Mouse (Mus musculus) lung, embryonic 15.5 days (tissue): Measurements from ENCODE around the gene Taok3. TPM values are rescaled to one million over a fixed set of nuclear protein-coding genes. Genes with fewer than 3 reads are reported as not detected.

Source experiments
- ATAC-seq: fragments of 200-750 bp; cut with Nextera tagmentation; 2 replicates; pipeline ENCODE4 v1.8.0; 2017; ENCODE audit warnings: moderate number of reproducible peaks, borderline replicate concordance; ENCODE audit not compliant: low FRiP score, low TSS enrichment; ENCODE audit errors: extremely low read depth
- H3K27ac ChIP-seq: fragments of 300-500 bp; sonication (generic); 2 replicates; pipeline ENCODE4 v1.5.1; 2015; ENCODE audit warnings: moderate library complexity, mild to moderate bottlenecking, inconsistent platforms
- H3K27me3 ChIP-seq: fragments of 300-500 bp; sonication (generic); 2 replicates; pipeline ENCODE4 v1.6.1; 2015; ENCODE audit warnings: inconsistent platforms
- H3K36me3 ChIP-seq: fragments of 300-500 bp; sonication (generic); 2 replicates; pipeline ENCODE4 v1.6.1; 2015; ENCODE audit warnings: inconsistent platforms
- H3K4me1 ChIP-seq: fragments of 300-500 bp; sonication (generic); 2 replicates; pipeline ENCODE4 v1.6.1; 2015; ENCODE audit warnings: inconsistent platforms
- H3K4me2 ChIP-seq: fragments of 300-500 bp; sonication (generic); 2 replicates; pipeline ENCODE4 v1.6.1; 2015; ENCODE audit warnings: inconsistent platforms, mild to moderate bottlenecking, moderate library complexity
- H3K4me3 ChIP-seq: fragments of 300-500 bp; sonication (generic); 2 replicates; pipeline ENCODE4 v1.5.1; 2015; ENCODE audit warnings: mild to moderate bottlenecking, inconsistent platforms
- H3K9ac ChIP-seq: fragments of 300-500 bp; sonication (generic); 2 replicates; pipeline ENCODE4 v1.6.1; 2015; ENCODE audit warnings: inconsistent platforms
- H3K9me3 ChIP-seq: fragments of 300-500 bp; sonication (generic); 2 replicates; pipeline ENCODE4 v1.6.1; 2016; ENCODE audit warnings: inconsistent platforms
- WGBS: fragments of 180-500 bp; shearing (Covaris S2); methylation state at CpG from one replicate; pipeline ENCODE4 v1.1.7; 2015; 5-methylcytosine and 5-hydroxymethylcytosine counted together
- polyA plus RNA-seq: library from polyadenylated mRNA; unstranded; fragments of >200 nt; fragmentation: Nextera tagmentation; extraction: Ambion mirVana; gene quantifications from 2 replicates; pipeline ENCODE4 v1.2.1, GENCODE M21; 2015

Taok3 gene
- polyA plus RNA-seq, 1 experiment from 2014 or later = 27.3 TPM

DNA sequence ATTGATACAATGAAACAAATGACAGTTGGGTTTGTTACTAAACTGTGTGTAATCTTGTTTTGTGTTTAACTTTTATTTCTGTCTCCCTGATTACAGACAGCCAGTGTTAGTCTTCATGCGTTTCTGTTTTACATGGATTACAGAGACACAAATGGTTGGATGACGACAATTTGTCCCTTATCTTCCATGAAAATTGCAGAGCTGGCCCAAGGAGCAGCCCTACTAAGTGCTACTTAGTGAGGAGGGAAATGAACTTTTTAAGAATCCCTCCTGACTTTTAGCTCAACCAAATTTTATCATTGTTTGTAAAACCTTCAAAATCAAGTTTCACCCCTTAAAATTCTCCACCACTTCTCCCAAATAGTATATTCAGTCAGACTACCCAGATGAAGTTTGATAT, 1.7 kb upstream of the Taok3 start:
- no peak overlapping the region for H3K4me2 ChIP-seq
- 0 out of 2 replicates have a peak, but pooled peaks cover 3% of the 10 kb centered on the region for H3K27me3 ChIP-seq
- peaks cover 28% of the 10 kb centered on the region for H3K4me1 ChIP-seq
- H3K9me3 ChIP-seq = no peaks in the 10 kb centered on the region
- no peak overlapping the region for H3K4me3 ChIP-seq
- no peak for ATAC-seq
- no peak overlapping the region for H3K9ac ChIP-seq
- peaks cover 5% of the 10 kb centered on the region; the same call in 1 of the 2 replicates for H3K36me3 ChIP-seq
- no peak overlapping the region for H3K27ac ChIP-seq
- 86% methylated on average over 2 of the region's 2 CpGs for WGBS

- Histone ChIP-seq H3K9ac (no peak overlapping the region), H3K4me2 (peak overlapping the region; percentile 93), H3K9me3 (no peaks in the 10 kb centered on the region), H3K4me3 (peak overlapping the region; percentile 89; the same call in 1 of the 2 replicates), H3K27me3 (0 out of 2 replicates have a peak, but pooled peaks cover 3% of the 10 kb centered on the region), H3K36me3 (no peaks in the 10 kb centered on the region), H3K4me1 (peaks cover 28% of the 10 kb centered on the region), H3K27ac (no peak overlapping the region)
- ATAC-seq = no peak
- 66% methylated on average over 8 of the region's 8 CpGs for WGBS
Measured at GRCm38 (mm10) chr5:117118850-117119249, 1.1 kb upstream of the Taok3 start.

- WGBS = under 1% methylated on average over 40 of the region's 40 CpGs
Measured at GRCm38 (mm10) chr5:117120489-117121466, 849 bp downstream of the Taok3 start.

DNA sequence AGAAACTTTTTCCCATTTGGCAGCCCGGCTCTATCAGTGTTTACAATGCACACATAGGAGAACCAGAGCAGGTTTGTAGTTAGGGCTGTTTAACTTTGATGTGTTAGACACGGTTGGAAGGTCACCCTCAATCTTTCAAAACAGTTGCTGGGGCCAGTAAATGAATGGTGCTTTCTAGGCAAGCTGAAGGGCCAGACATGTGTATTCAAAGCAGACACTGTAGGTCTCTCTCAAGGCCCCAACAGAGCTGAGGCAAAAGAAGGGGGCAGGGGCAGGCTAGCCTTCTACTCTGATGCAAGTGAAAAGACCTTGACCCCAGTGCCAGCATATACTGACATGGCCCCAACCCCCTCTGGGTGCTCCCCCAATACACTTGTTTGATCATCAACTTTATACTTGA, 1.7 kb downstream of the Taok3 start:
- Histone ChIP-seq H3K27me3 (0 out of 2 replicates have a peak, but pooled peaks cover 3% of the 10 kb centered on the region), H3K4me1 (peaks cover 19% of the 10 kb centered on the region), H3K36me3 (no peaks in the 10 kb centered on the region), H3K27ac (no peak overlapping the region), H3K4me3 (peak overlapping the region; percentile 89), H3K9ac (peak overlapping the region; percentile 64; the same call in 1 of the 2 replicates), H3K4me2 (peak overlapping the region; percentile 93), H3K9me3 (no peaks in the 10 kb centered on the region)
- whole genome bisulfite sequencing = 6% methylated on average over 2 of the region's 2 CpGs
- ATAC-seq = no peak

More at GRCm38 (mm10) chr5:117120489-117121466, 849 bp downstream of the Taok3 start:
- H3K9me3 ChIP-seq = no peaks in the 10 kb centered on the region
- H3K4me2 ChIP-seq = peak overlapping the region; percentile 93
- H3K27me3 ChIP-seq = 0 out of 2 replicates have a peak, but pooled peaks cover 3% of the 10 kb centered on the region
- peaks cover 21% of the 10 kb centered on the region for H3K4me1 ChIP-seq
- H3K9ac ChIP-seq = peak overlapping the region; percentile 64
- ATAC-seq = no peak
- no peak overlapping the region for H3K27ac ChIP-seq
- H3K4me3 ChIP-seq = peak overlapping the region; percentile 89
- H3K36me3 ChIP-seq = no peaks in the 10 kb centered on the region

DNA sequence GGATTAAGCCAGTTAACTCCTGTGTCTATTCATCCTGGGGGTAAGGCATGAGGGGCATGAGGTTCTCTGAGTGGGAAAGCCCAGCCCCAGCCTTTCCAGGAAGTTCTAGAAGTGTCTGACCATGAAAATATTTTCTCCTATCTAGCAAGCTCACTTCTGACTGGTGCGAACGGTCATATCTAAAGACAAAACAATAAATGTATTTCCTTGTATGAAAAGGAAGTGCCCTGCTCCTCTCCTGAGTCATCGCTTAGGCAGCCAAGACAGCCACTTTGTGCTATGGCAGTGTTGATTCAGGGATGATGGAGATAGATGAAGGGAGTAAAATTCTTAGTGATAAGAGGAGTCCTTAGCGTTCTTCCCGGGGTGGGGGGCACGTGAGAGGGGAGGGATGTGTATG, 3.2 kb downstream of the Taok3 start:
- Histone ChIP-seq H3K27me3 (0 out of 2 replicates have a peak, but pooled peaks cover 3% of the 10 kb centered on the region), H3K9ac (no peak overlapping the region), H3K4me1 (peaks cover 19% of the 10 kb centered on the region), H3K27ac (no peak overlapping the region), H3K36me3 (no peaks in the 10 kb centered on the region), H3K9me3 (no peaks in the 10 kb centered on the region), H3K4me3 (no peak overlapping the region), H3K4me2 (no peak overlapping the region)
- ATAC-seq = no peak
- 35% methylated on average over 6 of the region's 6 CpGs for WGBS

GRCm38 (mm10) chr5:117123840-117124239, 3.9 kb downstream of the Taok3 start:
- Histone ChIP-seq H3K27ac (no peak overlapping the region), H3K36me3 (no peaks in the 10 kb centered on the region), H3K4me3 (no peak overlapping the region), H3K4me1 (peaks cover 16% of the 10 kb centered on the region), H3K9ac (no peak overlapping the region), H3K27me3 (0 out of 2 replicates have a peak, but pooled peaks cover 3% of the 10 kb centered on the region), H3K4me2 (no peak overlapping the region), H3K9me3 (no peaks in the 10 kb centered on the region)
- ATAC-seq = no peak
- 83% methylated on average over 4 of the region's 4 CpGs for WGBS

GRCm38 (mm10) chr5:117125482-117126346, 5.8 kb downstream of the Taok3 start:
- Histone ChIP-seq H3K36me3 (no peaks in the 10 kb centered on the region), H3K27me3 (0 out of 2 replicates have a peak, but pooled peaks cover 3% of the 10 kb centered on the region), H3K27ac (no peak overlapping the region), H3K4me2 (no peak overlapping the region), H3K4me1 (peaks cover 11% of the 10 kb centered on the region), H3K4me3 (no peak overlapping the region), H3K9me3 (no peaks in the 10 kb centered on the region), H3K9ac (no peak overlapping the region)
- ATAC-seq = peak; percentile 59; the same call in 1 of the 2 replicates
- 81% methylated on average over 16 of the region's 16 CpGs for WGBS

GRCm38 (mm10) chr5:117127051-117127450, 7.1 kb downstream of the Taok3 start:
- Histone ChIP-seq H3K9me3 (no peaks in the 10 kb centered on the region), H3K36me3 (no peaks in the 10 kb centered on the region), H3K9ac (no peak overlapping the region), H3K27me3 (no peaks in the 10 kb centered on the region), H3K27ac (no peak overlapping the region), H3K4me2 (no peak overlapping the region), H3K4me3 (no peak overlapping the region), H3K4me1 (no peaks in the 10 kb centered on the region)
- WGBS = 75% methylated on average over 4 of the region's 4 CpGs
- ATAC-seq = no peak

- Histone ChIP-seq H3K4me2 (no peak overlapping the region), H3K27me3 (no peaks in the 10 kb centered on the region), H3K9me3 (no peaks in the 10 kb centered on the region), H3K36me3 (no peaks in the 10 kb centered on the region), H3K4me1 (peaks cover 26% of the 10 kb centered on the region), H3K9ac (no peak overlapping the region), H3K27ac (no peak overlapping the region), H3K4me3 (no peak overlapping the region)
- 88% methylated on average over 15 of the region's 15 CpGs for WGBS
- ATAC-seq = no peak
Measured at GRCm38 (mm10) chr5:117130726-117131125, 10.8 kb downstream of the Taok3 start.

DNA sequence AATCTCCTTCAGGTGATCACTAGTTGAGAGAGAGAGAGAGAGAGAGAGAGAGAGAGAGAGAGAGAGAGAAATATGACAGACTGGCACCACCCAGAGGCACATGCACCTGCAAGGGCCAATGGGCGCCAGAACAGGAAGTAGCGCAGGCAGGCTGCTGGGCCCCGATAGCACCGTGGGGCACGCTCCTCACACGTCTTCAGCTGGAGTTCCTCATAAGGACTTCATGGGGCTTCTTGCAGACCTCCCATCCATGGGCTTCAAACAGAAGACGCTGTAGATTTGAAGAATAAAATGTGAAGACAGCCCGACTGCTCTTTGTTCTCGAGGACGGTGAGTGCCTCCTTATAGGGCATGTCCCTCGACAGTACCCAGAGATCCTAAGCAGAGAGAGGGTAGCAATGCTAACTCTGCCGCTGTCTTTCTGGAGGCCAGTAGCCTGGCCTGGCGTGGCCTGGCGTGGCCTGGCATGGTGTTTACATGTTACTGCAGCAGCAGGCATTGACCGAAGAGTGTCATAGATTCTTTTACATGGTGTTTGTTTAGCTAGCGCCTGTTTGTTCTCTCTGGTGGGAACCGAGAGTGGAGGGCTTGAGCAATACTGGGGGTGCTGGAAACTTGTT, 13.6 kb downstream of the Taok3 start:
- H3K4me1 ChIP-seq = peaks cover 52% of the 10 kb centered on the region
- no peaks in the 10 kb centered on the region for H3K36me3 ChIP-seq
- WGBS = 36% methylated on average over 17 of the region's 17 CpGs
- H3K27ac ChIP-seq = peak overlapping the region; percentile 94
- no peaks in the 10 kb centered on the region for H3K9me3 ChIP-seq
- peak; percentile 39; the same call in 1 of the 2 replicates for ATAC-seq
- peak overlapping the region; percentile 44 for H3K4me2 ChIP-seq
- H3K4me3 ChIP-seq = peak overlapping the region; percentile 11
- no peaks in the 10 kb centered on the region for H3K27me3 ChIP-seq
- no peak overlapping the region for H3K9ac ChIP-seq
